Mouse (Mus musculus) hindbrain, embryonic 10.5 days (tissue): ENCODE results near the gene Pkd2l1. TPM values are rescaled to one million over a fixed set of nuclear protein-coding genes. Genes with fewer than 3 reads are reported as not detected.
A peak's percentile ranks its signal among the peaks of the same experiment; 100 is the strongest.

ENCODE experiments used
- DNase-seq: peaks from one replicate; pipeline ENCODE4 v3.0.0-alpha.2; 2017; ENCODE audit warnings: low spot score
- H3K27ac ChIP-seq: fragments of 300-500 bp; sonication (generic); 2 replicates; pipeline ENCODE4 v1.5.1; 2016; ENCODE audit warnings: mild to moderate bottlenecking, moderate library complexity
- H3K27me3 ChIP-seq: fragments of 300-500 bp; sonication (generic); 2 replicates; pipeline ENCODE4 v1.6.1; 2016; ENCODE audit warnings: mild to moderate bottlenecking; ENCODE audit not compliant: poor library complexity, insufficient read depth, severe bottlenecking
- H3K36me3 ChIP-seq: fragments of 300-500 bp; sonication (generic); 2 replicates; pipeline ENCODE4 v1.6.1; 2016; ENCODE audit warnings: mild to moderate bottlenecking, moderate library complexity
- H3K4me1 ChIP-seq: fragments of 300-500 bp; sonication (generic); replicated peaks from 2 replicates; pipeline ENCODE4 v1.6.1; 2016; ENCODE audit warnings: mild to moderate bottlenecking
- H3K4me3 ChIP-seq: fragments of 300-500 bp; sonication (generic); 2 replicates; pipeline ENCODE4 v1.5.1; 2016; ENCODE audit warnings: mild to moderate bottlenecking, moderate library complexity
- H3K9me3 ChIP-seq: fragments of 300-500 bp; sonication (generic); 2 replicates; pipeline ENCODE4 v1.6.1; 2016; ENCODE audit warnings: mild to moderate bottlenecking, moderate library complexity
- WGBS: fragments of 180-500 bp; shearing (Covaris S2); methylation state at CpG from one replicate; pipeline ENCODE4 v1.1.7; 2016; 5-methylcytosine and 5-hydroxymethylcytosine counted together
- polyA plus RNA-seq: library from polyadenylated mRNA; unstranded; fragments of >200 nt; fragmentation: Nextera tagmentation; extraction: Ambion mirVana; gene quantifications from 2 replicates; pipeline ENCODE4 v1.2.1, GENCODE M21; 2016

Gene Pkd2l1
- polyA plus RNA-seq, 1 experiment from 2014 or later: 0.29 TPM

DNA sequence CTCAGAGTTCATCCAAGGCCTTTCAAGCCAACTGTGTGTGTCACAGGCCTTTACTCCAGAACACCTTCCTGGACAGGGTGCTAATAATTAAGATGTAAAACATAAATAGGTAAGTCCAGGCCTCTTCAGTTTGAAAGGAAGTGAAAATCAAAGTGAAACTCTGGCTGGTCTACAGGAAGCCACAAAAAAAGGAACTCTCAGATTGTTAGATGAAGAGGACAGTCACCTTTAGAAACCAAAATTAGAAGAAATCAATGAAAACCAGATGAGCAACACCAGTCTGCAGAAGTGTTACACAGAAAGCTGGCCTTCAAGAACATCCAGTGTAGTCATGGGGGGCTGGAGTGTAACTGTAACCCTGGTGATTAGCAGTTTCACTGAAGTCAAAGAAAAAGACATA is 74.4 kb downstream of the Pkd2l1 start:
- Histone ChIP-seq H3K9me3 (no peaks in the 10 kb centered on the region), H3K27ac (no peak overlapping the region), H3K4me1 (no peaks in the 10 kb centered on the region), H3K4me3 (no peak overlapping the region), H3K36me3 (peaks cover 98% of the 10 kb centered on the region), H3K27me3 (no peaks in the 10 kb centered on the region)
- DNase-seq: no peak

DNA sequence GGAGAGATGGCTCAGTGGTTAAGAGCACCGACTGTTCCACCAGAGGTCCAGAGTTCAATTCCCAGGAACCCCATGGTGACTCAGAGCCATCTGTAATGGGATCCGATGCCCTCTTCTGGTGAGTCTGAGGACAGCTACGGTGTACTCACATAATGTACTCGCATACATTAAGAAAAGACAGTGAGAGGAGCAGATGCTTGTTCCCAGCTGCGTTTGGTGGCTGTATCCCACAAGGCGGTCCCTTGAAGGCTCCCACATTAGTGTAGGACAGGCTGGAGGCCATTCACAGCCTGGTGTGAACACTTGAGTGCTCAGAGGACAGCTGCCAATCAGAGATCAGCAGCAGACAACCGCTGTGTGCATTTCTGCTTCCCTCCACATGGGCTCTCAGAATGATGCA is 80.5 kb downstream of the Pkd2l1 start:
- H3K27me3 ChIP-seq: no peaks in the 10 kb centered on the region
- no peaks in the 10 kb centered on the region for H3K9me3 ChIP-seq
- H3K4me3 ChIP-seq: no peak overlapping the region
- H3K27ac ChIP-seq: no peak overlapping the region
- DNase-seq: peak; percentile 45
- WGBS: 64% methylated on average over 7 of the region's 7 CpGs
- H3K4me1 ChIP-seq: peaks cover 9% of the 10 kb centered on the region
- peaks cover 78% of the 10 kb centered on the region for H3K36me3 ChIP-seq

DNA sequence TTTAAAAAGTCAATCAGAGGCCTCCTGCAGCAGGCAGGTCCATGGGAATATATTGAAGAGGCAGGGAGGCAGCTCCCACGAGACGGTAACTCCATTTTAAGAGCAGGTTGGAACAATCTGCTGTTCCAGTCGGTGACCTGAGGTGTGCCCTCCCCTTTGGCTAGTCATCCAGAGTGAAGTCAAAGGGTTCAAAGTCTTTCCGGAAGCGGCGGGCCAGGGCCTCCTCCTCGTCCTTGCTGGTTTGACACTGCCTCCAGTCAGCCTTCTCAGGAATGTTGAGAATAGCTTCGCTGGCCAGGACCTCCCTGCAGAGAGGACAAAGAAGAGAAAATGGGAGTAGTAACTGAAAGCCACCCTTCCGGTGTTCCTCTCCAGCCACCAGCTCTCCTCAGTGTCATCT is 81.9 kb downstream of the Pkd2l1 start:
- H3K4me1 ChIP-seq: peaks cover 23% of the 10 kb centered on the region
- no peaks in the 10 kb centered on the region for H3K9me3 ChIP-seq
- DNase-seq: no peak
- H3K36me3 ChIP-seq: peaks cover 64% of the 10 kb centered on the region
- H3K4me3 ChIP-seq: no peak overlapping the region
- no peak overlapping the region for H3K27ac ChIP-seq
- no peaks in the 10 kb centered on the region for H3K27me3 ChIP-seq
- 88% methylated on average over 9 of the region's 9 CpGs for WGBS

DNA sequence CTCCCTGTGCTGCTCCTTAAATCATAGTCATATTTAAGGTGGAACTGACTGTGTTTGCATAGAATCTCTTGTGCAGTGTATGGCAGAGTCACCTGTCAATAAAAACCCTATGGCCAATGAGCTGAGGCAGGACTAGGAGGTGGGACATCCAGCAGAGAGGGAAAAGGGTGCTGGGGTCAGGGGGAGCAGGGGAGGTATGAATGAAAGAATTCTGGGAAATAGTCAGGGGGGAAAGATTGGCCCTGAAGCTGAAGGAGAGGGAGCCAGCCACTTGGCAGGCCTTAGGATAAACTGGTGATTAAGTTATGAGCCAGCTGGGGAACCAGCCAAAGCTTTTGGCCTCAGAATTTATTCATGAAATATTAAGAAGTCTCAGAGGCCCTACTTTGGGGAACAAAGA is 83.2 kb downstream of the Pkd2l1 start:
- Histone ChIP-seq H3K4me1 (peaks cover 23% of the 10 kb centered on the region), H3K27ac (no peak overlapping the region), H3K27me3 (no peaks in the 10 kb centered on the region), H3K36me3 (peaks cover 51% of the 10 kb centered on the region), H3K9me3 (no peaks in the 10 kb centered on the region), H3K4me3 (no peak overlapping the region)
- no peak for DNase-seq

DNA sequence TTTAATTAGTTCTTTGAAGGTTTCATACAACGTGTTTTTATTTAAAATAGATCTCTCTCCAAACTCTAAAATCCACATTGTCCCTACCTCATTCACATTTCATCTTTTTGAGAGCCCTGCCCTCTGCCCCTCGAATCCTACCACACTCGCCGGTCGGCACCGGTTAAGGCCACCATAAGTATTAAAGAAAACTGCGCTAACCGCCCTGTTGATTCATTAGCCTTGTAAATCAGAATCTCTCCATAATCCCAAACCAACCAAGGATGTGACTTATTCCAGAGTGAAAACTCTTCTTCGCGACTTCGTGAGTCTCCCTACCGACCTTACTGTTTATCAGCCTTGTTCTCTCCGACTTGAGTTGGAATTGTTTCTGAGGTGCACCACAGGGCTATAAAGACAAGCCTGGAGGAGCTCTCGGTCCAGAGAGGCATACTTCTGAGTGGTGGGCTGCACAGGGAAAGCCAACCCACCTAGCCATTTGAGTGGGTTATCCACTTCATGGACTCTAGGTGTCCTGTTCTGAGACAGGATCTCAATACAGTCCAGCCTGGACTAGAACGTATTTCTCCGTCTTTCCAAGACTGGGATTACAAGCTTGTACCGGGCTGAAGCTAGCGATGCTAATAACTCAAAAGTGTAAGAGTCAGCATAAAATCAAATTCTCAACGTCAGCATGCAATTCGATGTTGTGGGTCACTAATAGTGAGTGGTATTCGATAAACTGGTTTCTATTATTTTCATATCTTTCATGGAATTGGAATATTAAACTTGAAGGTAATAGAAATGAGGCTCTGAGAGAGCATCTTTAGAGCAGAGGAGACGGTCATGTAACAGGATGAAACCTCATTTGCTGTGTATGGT is 84.4 kb downstream of the Pkd2l1 start:
- Histone ChIP-seq H3K36me3 (peaks cover 42% of the 10 kb centered on the region), H3K4me3 (peak overlapping the region; percentile 99), H3K4me1 (peaks cover 23% of the 10 kb centered on the region), H3K27ac (peak overlapping the region; percentile 97), H3K27me3 (no peaks in the 10 kb centered on the region), H3K9me3 (no peaks in the 10 kb centered on the region)
- 31% methylated on average over 22 of the region's 22 CpGs for WGBS
- DNase-seq: no peak

DNA sequence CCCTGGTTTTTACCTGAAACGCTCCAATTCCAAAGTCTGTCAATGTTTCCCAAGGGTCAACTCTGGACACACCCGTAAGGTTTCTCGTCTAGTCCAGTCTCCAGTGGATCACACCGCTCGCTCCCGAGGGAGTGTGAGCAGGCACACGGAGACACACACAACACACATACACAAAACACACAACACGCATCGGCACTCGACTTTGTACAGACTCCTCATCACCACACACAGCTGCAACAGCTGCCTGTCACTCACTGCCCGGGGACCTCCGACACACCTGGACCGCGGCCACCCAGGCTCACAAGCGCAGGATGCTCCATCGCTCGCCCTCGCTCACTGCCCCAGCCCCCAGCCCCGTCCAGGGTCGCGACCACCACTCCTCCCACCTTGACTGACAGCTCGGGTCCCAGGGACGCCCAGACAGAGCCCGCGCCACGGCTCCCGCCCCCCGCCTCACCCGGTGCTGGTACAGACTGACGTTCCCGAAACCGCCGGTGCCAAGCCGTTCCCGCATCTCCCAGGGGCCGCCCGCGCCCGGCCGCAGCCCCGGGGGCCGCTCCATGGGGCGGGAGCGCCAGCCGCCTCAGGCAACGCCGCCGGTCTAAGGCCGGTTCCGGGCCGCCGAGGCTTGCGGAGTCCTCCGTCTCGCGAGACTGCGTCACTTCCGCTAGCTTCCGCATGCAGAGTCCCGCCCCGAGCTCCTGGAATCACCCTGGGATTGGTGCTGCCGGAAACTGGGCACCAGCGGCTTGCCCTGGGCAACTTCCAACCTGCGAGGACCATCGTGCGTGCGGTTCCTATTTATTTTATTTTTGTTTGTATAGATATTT is 85.2 kb downstream of the Pkd2l1 start, which contains the start of gene Chuk:
Gene Chuk, minus strand, starts transcription at position 650 of the 830 bp plus-strand sequence.
- Histone ChIP-seq H3K4me1 (peaks cover 23% of the 10 kb centered on the region), H3K27ac (peak within 1 kb of the TSS; percentile 97), H3K27me3 (no peaks in the 10 kb centered on the region), H3K9me3 (no peaks in the 10 kb centered on the region), H3K4me3 (peak within 1 kb of the TSS; percentile 99), H3K36me3 (peaks cover 40% of the 10 kb centered on the region)
- 1% methylated on average over 67 of the region's 67 CpGs for WGBS
- DNase-seq: peak; percentile 95

DNA sequence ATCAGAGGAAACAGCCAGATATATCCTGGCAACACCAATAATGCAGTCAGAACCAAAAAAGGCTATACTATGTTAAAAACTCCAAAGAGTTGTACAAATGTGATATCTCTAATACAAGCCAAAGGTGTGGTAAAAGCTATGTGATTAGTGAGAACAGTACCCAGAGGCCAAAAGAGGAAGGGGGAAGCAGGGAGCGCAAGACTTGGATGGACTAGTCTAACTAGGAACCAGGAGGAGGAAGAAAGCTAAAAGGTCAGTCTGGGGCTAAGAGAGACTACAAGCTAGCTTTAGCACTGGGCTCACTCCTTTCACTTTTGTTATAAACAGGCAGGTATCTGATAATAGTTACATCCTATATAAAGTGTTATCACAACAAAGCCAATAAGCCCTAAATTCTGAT is 87.8 kb downstream of the Pkd2l1 start:
- Histone ChIP-seq H3K9me3 (no peaks in the 10 kb centered on the region), H3K4me3 (no peak overlapping the region), H3K27ac (no peak overlapping the region), H3K4me1 (peaks cover 23% of the 10 kb centered on the region), H3K36me3 (peaks cover 38% of the 10 kb centered on the region), H3K27me3 (no peaks in the 10 kb centered on the region)
- 97% methylated on average over 1 of the region's 1 CpGs for WGBS
- no peak for DNase-seq

DNA sequence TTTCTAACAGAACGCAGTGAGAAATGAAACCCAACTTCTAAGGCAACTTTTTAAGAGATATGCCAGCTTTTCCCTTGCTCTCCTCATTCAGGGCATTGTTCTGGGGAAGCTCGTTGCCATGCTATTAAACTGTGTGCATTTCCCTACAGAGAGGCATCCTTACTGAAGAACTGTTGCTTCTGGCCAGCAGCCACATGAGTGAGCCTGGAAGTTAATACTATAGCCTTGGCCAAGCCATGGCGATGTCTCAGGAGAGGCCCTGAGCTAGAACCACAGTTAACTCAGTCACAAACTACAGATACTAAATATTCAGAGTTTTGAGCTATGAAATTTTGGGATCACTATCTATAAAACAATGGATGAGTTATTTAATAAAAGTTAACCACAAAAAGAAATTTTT is 89.2 kb downstream of the Pkd2l1 start:
- H3K4me3 ChIP-seq: no peak overlapping the region
- H3K9me3 ChIP-seq: no peaks in the 10 kb centered on the region
- no peak for DNase-seq
- H3K27ac ChIP-seq: no peak overlapping the region
- H3K27me3 ChIP-seq: no peaks in the 10 kb centered on the region
- H3K36me3 ChIP-seq: peaks cover 45% of the 10 kb centered on the region
- WGBS: 95% methylated on average over 3 of the region's 3 CpGs
- H3K4me1 ChIP-seq: peaks cover 18% of the 10 kb centered on the region

DNA sequence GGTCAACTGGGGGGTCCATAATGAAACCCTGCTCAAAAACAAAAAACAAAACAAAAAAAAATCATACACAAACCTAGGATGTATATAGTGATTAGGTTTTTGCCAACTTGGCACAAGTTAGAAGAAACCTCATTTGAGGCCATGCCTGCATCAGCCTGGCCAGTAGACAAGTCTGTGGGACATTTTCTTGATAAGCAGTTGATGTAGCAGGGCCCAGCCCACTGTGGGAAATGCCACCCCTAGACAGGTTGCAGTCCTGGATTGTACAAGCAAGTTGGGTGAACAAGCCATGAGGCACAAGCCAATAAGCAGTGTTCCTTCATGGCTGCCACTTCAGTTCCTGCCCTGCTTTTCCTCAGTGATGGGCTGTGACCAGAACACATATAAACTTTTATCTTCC is 91.4 kb downstream of the Pkd2l1 start:
- H3K36me3 ChIP-seq: peaks cover 67% of the 10 kb centered on the region
- no peak for DNase-seq
- peaks cover 5% of the 10 kb centered on the region for H3K9me3 ChIP-seq
- H3K27me3 ChIP-seq: no peaks in the 10 kb centered on the region
- peaks cover 5% of the 10 kb centered on the region; the same call in 1 of the 2 replicates for H3K4me1 ChIP-seq
- no peak overlapping the region for H3K4me3 ChIP-seq
- no peak overlapping the region for H3K27ac ChIP-seq

Other genes starting within 250 kb of the Pkd2l1 start
- 0.16 and 0.86 TPM in 2 replicates for gene Cpn1, start 205.9 kb downstream of the Pkd2l1 start, polyA plus RNA-seq
- gene Cyp2c23, start 163.2 kb downstream of the Pkd2l1 start, polyA plus RNA-seq: not detected in 2 replicates
- 18.5 and 24.3 TPM in 2 replicates for gene Erlin1, start 122.7 kb downstream of the Pkd2l1 start, polyA plus RNA-seq
- gene Chuk, start 85.0 kb downstream of the Pkd2l1 start, polyA plus RNA-seq: 40.1 and 45.0 TPM in 2 replicates
- gene Cwf19l1, start 56.6 kb downstream of the Pkd2l1 start, polyA plus RNA-seq: 34.5 and 39.8 TPM in 2 replicates
- 110 and 118 TPM in 2 replicates for gene Bloc1s2, start 46.0 kb downstream of the Pkd2l1 start, polyA plus RNA-seq
- gene Scd3, start 10.8 kb upstream of the Pkd2l1 start, polyA plus RNA-seq: 0.52 and 1.1 TPM in 2 replicates
- 333 and 352 TPM in 2 replicates for gene Scd2, start 101.2 kb upstream of the Pkd2l1 start, polyA plus RNA-seq
- 0.09 TPM in 1 of 2 replicates, not detected in the other for gene Scd4, start 140.7 kb upstream of the Pkd2l1 start, polyA plus RNA-seq
- 10.9 and 16.4 TPM in 2 replicates for gene Scd1, start 215.4 kb upstream of the Pkd2l1 start, polyA plus RNA-seq